Mouse (Mus musculus): ENCODE data around the gene Eppin. TPM values are rescaled to one million over a fixed set of nuclear protein-coding genes. Genes with fewer than 3 reads are reported as not detected.

The Eppin gene
- polyA plus RNA-seq, 1 experiment = not detected

- Histone ChIP-seq H3K4me3 (replicated peaks; ENCODE audit: insufficient read depth, low read depth, low read length) (no peak overlapping the region), H3K27ac (ENCODE audit: insufficient read depth, low read length) (no peak overlapping the region), H3K27me3 (ENCODE audit: control insufficient read depth, insufficient read depth, low read length) (no peaks in the 10 kb centered on the region), H3K4me1 (ENCODE audit: control insufficient read depth, insufficient read depth, low read length) (no peaks in the 10 kb centered on the region)
- TF ChIP-seq CTCF (IDR thresholded peaks at IDR 0.05; ENCODE audit: borderline replicate concordance, insufficient read depth, low read depth, low read length) = no peak
- no peak for TF ChIP-seq POLR2A (IDR thresholded peaks at IDR 0.05; ENCODE audit: borderline replicate concordance, insufficient read depth, low read length)
- WGBS = 86% methylated on average over 9 of the region's 9 CpGs
- DNase-seq = no peak
Measured at GRCm38 (mm10) chr2:164551502-164551901, 41.9 kb downstream of the Eppin start.

- no peak for DNase-seq
- TF ChIP-seq POLR2A (IDR thresholded peaks at IDR 0.05; ENCODE audit: borderline replicate concordance, insufficient read depth, low read length) = no peak
- TF ChIP-seq CTCF (IDR thresholded peaks at IDR 0.05; ENCODE audit: borderline replicate concordance, insufficient read depth, low read depth, low read length) = no peak
- WGBS = 86% methylated on average over 2 of the region's 2 CpGs
- H3K4me1 ChIP-seq (ENCODE audit: control insufficient read depth, insufficient read depth, low read length) = no peaks in the 10 kb centered on the region
- no peak overlapping the region for H3K27ac ChIP-seq (ENCODE audit: insufficient read depth, low read length)
- no peaks in the 10 kb centered on the region for H3K27me3 ChIP-seq (ENCODE audit: control insufficient read depth, insufficient read depth, low read length)
- H3K4me3 ChIP-seq (replicated peaks; ENCODE audit: insufficient read depth, low read depth, low read length) = no peak overlapping the region
Measured at GRCm38 (mm10) chr2:164550895-164551269, 42.5 kb downstream of the Eppin start.

DNA sequence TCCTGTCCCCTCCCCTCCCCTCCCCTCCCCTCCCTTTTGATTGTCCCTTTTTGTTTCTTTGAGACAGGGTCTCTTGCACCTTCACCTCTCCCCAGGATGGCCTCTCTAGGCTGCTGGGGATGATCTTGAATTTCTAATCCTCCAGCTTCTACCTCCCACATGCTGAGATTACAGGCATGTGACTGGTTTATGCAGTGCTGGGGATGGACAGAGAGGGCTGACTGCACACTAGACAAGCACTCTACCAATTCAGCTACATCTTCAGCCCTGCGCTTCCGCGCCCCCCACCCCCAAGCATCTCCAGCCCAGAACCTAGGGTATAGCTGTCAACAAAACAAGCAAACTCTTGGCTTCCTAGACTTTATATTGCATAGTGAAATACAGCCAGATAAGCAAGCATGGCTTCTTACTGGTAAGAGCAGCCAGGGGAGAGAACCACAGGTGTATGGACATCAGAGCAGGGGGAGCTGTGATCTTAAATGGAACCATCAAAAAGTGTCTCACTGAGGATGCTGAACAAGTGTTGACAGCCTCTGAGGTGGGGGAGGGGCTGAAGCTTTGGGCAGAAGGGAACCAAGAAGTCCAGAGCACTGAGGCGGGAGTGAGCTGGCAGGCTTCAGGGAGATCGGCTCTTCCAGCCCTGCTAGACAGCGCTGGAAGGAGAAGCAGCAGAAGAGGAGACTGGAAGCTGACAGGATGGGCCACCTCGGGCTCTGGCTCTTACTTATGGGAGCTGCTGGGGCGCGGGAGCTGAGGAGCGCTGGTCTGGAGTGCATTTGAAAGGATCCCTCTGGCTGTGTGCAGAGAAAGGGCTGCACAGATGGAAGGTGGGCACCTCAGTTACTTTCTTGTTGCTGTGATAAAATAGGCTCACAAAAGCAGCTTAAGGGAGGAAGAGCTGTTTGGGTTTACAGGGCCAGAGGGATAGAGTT is 43.2 kb downstream of the Eppin start:
- Histone ChIP-seq H3K4me1 (ENCODE audit: control insufficient read depth, insufficient read depth, low read length) (no peaks in the 10 kb centered on the region), H3K27me3 (ENCODE audit: control insufficient read depth, insufficient read depth, low read length) (no peaks in the 10 kb centered on the region), H3K4me3 (replicated peaks; ENCODE audit: insufficient read depth, low read depth, low read length) (no peak overlapping the region), H3K27ac (ENCODE audit: insufficient read depth, low read length) (no peak overlapping the region)
- no peak for DNase-seq
- TF ChIP-seq POLR2A (IDR thresholded peaks at IDR 0.05; ENCODE audit: borderline replicate concordance, insufficient read depth, low read length) (no peak), CTCF (IDR thresholded peaks at IDR 0.05; ENCODE audit: borderline replicate concordance, insufficient read depth, low read depth, low read length) (no peak)
- 14% methylated on average over 10 of the region's 10 CpGs for WGBS

DNA sequence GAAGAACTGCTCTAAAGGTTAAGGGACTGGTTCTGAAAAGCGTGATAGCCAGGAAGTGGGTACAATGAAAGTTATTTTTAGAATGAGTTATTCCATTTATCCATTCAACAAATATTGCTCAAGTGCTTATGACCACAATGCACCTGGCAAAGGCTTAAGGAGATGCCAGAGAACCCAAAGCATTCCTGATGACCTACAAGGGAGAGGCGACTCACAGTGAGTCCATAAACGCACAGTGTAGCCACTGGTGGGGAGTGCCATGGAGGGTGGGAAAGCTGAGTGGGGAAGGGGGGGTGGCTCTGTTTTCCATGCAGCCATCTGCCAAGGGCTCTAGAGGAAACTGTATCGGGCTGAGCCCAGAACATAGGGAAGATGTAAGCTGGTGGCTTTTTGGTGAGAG is 44.1 kb downstream of the Eppin start:
- H3K27me3 ChIP-seq (ENCODE audit: control insufficient read depth, insufficient read depth, low read length) = no peaks in the 10 kb centered on the region
- TF ChIP-seq POLR2A (IDR thresholded peaks at IDR 0.05; ENCODE audit: borderline replicate concordance, insufficient read depth, low read length) (no peak), CTCF (IDR thresholded peaks at IDR 0.05; ENCODE audit: borderline replicate concordance, insufficient read depth, low read depth, low read length) (no peak)
- H3K4me1 ChIP-seq (ENCODE audit: control insufficient read depth, insufficient read depth, low read length) = no peaks in the 10 kb centered on the region
- WGBS = 41% methylated on average over 4 of the region's 4 CpGs
- H3K27ac ChIP-seq (ENCODE audit: insufficient read depth, low read length) = no peak overlapping the region
- H3K4me3 ChIP-seq (replicated peaks; ENCODE audit: insufficient read depth, low read depth, low read length) = no peak overlapping the region
- DNase-seq = no peak

DNA sequence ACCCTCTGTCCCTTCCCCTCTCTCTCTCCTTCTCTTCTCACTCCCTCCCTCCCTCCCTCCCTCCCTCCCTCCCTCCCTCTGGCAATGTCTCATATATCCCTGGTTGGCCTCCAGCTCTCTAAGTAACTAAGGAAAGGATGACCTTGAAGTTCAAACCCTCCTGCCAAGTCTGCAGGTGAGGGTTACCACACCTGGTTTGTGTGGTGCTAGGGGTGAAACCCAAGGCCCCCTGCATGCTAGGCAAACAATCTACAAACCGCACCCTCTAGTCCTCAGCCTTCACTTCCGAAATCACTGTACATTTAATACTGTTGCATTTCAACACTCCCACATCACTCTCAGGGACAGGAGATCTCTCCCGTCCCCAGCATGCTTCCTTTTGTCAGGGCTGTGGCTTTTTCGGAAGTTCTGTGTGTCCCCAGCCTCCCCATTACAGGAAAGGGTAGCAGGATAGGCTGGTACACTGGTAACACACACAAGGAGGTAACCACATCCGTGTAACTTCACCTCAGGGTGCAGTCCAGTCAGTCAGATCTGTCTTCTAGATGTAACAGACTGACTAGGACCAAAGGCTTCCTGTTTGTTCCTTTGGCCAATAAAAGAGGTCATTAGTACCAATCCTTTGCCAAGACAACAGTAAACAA is 48.8 kb downstream of the Eppin start:
- Histone ChIP-seq H3K4me1 (ENCODE audit: control insufficient read depth, insufficient read depth, low read length) (no peaks in the 10 kb centered on the region), H3K27ac (ENCODE audit: insufficient read depth, low read length) (no peak overlapping the region), H3K4me3 (replicated peaks; ENCODE audit: insufficient read depth, low read depth, low read length) (no peak overlapping the region), H3K27me3 (ENCODE audit: control insufficient read depth, insufficient read depth, low read length) (no peaks in the 10 kb centered on the region)
- WGBS = 56% methylated on average over 5 of the region's 5 CpGs
- no peak for DNase-seq
- no peak for TF ChIP-seq CTCF (IDR thresholded peaks at IDR 0.05; ENCODE audit: borderline replicate concordance, insufficient read depth, low read depth, low read length)
- TF ChIP-seq POLR2A (IDR thresholded peaks at IDR 0.05; ENCODE audit: borderline replicate concordance, insufficient read depth, low read length) = no peak

DNA sequence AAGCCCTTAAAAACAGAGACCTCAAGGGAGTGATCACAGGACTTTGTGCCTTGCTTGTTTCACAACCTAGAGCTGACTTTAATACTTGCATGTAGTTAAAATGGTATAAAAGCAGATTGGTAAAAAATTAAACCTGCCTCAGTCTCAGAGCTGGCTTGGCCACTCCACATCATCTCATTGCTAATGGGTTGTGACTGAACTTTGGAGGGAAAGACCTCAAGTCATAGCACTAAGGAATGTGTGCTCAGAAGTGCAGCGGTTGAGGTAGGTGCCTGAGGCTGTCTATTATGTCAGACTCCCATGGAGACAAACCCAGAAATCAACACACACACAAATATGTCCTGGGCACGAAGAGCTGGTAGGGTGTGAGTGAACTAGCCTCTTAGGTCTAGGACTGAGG is 49.6 kb downstream of the Eppin start:
- no peaks in the 10 kb centered on the region for H3K4me1 ChIP-seq (ENCODE audit: control insufficient read depth, insufficient read depth, low read length)
- TF ChIP-seq POLR2A (IDR thresholded peaks at IDR 0.05; ENCODE audit: borderline replicate concordance, insufficient read depth, low read length) = no peak
- no peak for TF ChIP-seq CTCF (IDR thresholded peaks at IDR 0.05; ENCODE audit: borderline replicate concordance, insufficient read depth, low read depth, low read length)
- H3K27me3 ChIP-seq (ENCODE audit: control insufficient read depth, insufficient read depth, low read length) = no peaks in the 10 kb centered on the region
- no peak for DNase-seq
- no peak overlapping the region for H3K4me3 ChIP-seq (replicated peaks; ENCODE audit: insufficient read depth, low read depth, low read length)
- H3K27ac ChIP-seq (ENCODE audit: insufficient read depth, low read length) = no peak overlapping the region
- WGBS = 73% methylated on average over 2 of the region's 2 CpGs

DNA sequence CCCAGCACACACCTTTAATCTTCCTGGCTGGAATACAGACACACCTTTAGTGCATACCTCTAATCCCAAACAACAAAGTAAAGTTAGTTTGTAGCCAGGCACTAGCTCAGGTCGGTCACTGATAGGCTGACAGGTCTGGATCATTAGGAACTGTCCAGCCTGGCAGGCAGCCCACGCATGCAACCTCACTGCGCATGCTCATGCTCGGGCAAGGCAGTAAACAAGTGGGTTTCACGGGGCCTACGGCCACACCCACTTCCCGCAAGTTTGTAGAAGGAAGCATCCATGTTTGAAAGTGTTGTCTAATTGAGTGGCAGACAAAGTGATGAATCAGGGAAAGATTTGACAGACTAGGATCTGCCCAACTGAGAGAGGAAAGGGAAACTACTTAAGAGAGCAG is 50.8 kb downstream of the Eppin start:
- DNase-seq = no peak
- no peak overlapping the region for H3K27ac ChIP-seq (ENCODE audit: insufficient read depth, low read length)
- TF ChIP-seq POLR2A (IDR thresholded peaks at IDR 0.05; ENCODE audit: borderline replicate concordance, insufficient read depth, low read length) = no peak
- no peak for TF ChIP-seq CTCF (IDR thresholded peaks at IDR 0.05; ENCODE audit: borderline replicate concordance, insufficient read depth, low read depth, low read length)
- no peaks in the 10 kb centered on the region for H3K4me1 ChIP-seq (ENCODE audit: control insufficient read depth, insufficient read depth, low read length)
- no peaks in the 10 kb centered on the region for H3K27me3 ChIP-seq (ENCODE audit: control insufficient read depth, insufficient read depth, low read length)
- no peak overlapping the region for H3K4me3 ChIP-seq (replicated peaks; ENCODE audit: insufficient read depth, low read depth, low read length)
- 79% methylated on average over 7 of the region's 7 CpGs for WGBS

GRCm38 (mm10) chr2:164542132-164542531 is 51.3 kb downstream of the Eppin start:
- H3K27ac ChIP-seq (ENCODE audit: insufficient read depth, low read length) = no peak overlapping the region
- WGBS = 36% methylated on average over 5 of the region's 5 CpGs

More at GRCm38 (mm10) chr2:164542132-164542531, 51.3 kb downstream of the Eppin start:
- no peak for DNase-seq
- Histone ChIP-seq H3K4me1 (ENCODE audit: control insufficient read depth, insufficient read depth, low read length) (no peaks in the 10 kb centered on the region), H3K4me3 (replicated peaks; ENCODE audit: insufficient read depth, low read depth, low read length) (no peak overlapping the region), H3K27me3 (ENCODE audit: control insufficient read depth, insufficient read depth, low read length) (no peaks in the 10 kb centered on the region)
- TF ChIP-seq POLR2A (IDR thresholded peaks at IDR 0.05; ENCODE audit: borderline replicate concordance, insufficient read depth, low read length) = no peak
- TF ChIP-seq CTCF (IDR thresholded peaks at IDR 0.05; ENCODE audit: borderline replicate concordance, insufficient read depth, low read depth, low read length) = no peak
